Mouse (Mus musculus) mesoderm, embryonic 11.5 days (tissue): ENCODE measurements at regions not wholly inside any gene's neighbourhood (a gene's known extent, or its start where the extent isn't known, plus 50 kb on each side); places are given as distances from the start of the nearest gene placed in this dataset.

Source experiments
- DNase-seq: peaks from one replicate; pipeline ENCODE4 v3.0.0-alpha.2; 2012; ENCODE audit warnings: low read depth, low spot score

- DNase-seq = no peak
Observed at GRCm38 (mm10) chrX:42332906-42333305, 156.6 kb upstream of the Tex13c2 start.

DNA sequence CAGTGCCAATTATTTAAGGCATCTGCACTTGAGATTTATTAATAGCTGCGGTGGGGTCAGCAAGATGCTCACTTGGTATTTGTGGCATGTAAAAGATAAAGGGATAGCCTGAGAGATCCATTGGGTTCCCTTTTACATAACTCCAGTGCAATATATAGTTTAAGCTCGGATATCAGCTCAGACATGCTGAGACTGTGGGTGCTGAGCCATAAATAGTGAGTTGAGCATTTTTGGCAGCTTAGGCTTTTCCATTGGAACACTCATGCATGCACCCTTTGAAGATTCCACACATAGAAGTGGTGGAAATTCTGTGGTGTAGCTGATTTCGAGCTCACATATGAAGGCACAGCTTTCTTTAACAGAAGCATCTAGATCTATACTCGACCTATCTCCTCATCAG lies 155.9 kb upstream of the Tex13c2 start:
- no peak for DNase-seq

DNA sequence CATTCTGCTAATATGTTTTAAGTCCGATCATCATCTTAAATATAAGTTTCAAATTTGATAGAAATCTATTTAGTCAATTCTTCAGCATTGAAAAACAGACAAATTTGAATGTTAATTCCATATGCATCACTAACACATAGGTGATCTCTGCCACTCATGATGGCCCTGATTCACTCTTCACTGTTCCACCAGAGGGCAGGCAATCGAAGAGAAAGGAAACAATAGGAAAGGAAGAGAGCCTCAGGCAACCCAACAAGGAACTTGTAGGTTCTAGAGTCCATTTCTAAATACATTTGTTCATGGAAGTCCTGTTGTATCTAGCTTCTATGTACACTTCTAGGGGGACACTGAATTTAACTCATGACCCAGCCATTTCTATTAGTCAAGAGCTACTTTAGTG lies 154.7 kb upstream of the Tex13c2 start:
- no peak for DNase-seq

DNA sequence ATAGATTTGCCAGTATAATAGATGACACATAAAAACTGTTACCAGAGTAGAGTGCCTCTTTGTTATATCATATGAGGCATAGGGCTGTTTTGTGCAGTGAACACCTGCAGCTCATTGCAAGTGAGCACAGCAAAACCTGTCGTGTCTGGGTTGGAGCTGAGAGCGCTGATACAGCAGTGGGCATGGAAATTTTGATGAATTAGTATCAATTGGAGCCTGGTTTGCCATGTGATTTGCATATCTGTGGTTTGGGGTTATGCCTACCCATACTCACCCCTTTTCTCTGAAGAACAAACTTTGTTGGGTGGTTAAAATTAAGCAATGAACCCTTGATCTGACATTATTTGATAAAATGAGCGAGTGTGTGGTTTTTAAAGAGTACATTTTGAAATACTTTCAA lies 152.7 kb upstream of the Tex13c2 start:
- DNase-seq = no peak

DNA sequence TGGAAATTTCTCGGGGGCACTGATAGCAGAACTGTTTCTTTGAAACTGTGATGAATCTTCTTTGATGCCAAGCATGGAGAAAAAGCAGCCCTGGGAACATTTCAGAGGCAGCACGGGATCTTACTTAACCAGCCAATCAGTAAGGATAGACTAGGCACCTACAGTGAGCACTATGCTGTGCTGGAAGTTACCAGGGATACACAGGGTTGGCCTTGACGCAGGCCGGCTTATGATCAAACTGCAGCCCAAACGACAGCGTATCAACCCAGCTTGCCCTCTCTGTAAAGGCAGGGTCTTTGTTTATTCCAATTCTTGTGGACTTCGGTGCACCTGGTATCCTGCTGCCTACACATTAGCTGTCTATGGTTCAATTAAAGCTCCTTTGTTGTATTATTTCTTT lies 147.1 kb upstream of the Tex13c2 start:
- DNase-seq = no peak

GRCm38 (mm10) chrX:42342951-42343879 lies 146.3 kb upstream of the Tex13c2 start:
- DNase-seq = no peak

- DNase-seq = no peak
Observed at GRCm38 (mm10) chrX:42352610-42353254, 136.8 kb upstream of the Tex13c2 start.

DNA sequence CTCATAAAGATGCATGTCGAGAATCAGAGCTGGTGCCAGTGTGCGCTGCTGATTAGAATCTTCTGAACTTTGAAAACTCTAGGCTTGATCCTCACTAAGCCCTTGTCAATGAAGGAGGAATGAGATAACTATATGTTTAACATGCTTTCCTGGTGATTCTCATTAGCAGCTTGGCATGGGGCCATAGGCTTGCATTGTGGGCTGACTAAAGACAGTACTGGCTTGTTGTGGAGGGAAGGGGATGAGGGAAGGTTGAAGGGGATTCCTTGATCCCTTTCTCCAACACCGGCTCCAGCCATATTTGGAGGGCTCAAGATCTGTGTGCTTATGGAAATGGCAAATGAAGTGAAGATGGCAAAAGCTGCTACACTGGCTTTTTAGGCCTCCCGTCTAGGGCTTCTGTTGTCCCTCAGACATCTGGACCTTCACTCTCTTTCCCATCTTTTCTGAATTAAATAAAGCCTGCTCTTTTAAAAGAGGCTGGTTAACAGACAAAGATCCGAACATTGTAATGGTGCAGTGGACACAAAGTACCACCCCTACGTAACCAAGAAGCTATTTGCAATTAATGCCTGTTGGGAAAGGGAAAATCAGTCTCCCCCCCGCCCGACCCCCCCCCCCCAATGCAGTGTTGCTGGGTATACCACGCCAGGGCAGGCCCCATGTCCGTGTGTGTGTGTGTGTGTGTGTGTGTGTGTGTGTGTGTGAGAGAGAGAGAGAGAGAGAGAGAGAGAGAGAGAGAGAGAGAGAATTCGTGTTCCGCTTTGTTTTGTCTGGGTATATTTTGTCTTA lies 129.9 kb upstream of the Tex13c2 start:
- no peak for DNase-seq

DNA sequence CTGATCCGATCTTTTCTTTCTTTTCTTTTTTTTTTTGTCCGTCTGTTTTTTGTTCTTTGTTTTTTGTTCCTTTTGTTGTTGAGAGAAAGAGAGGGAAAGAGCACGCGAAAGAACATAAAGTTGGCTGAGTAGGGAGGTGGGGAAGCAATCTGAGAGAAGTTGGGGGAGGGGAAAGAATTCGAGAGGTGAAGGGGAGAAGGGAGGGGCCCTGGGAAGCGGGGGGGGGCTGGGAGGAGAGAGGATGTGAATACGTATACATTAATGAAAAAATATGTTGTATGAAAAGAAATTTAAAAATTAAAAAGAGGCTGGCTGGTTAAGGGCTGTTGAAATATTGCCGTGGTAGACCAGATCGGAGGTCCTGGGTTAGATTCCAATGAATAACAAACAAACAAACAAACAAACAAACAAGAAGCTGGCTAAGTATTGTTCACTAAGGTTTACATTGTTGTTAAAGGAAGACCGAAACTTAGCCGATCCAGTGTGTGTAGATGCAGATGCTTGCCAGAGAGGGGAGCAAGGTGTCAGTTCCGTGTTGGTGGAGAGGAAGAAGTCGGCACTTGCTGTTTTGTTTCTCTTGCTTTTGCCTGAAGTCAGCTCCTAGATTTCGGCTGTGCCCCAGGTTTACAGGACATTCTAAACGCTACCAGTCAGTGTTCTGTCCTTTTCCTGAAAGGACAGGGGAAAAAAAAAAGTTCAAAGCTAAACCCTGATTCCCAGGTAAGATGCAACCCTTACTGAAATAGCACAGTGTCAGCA lies 129.1 kb upstream of the Tex13c2 start:
- peak; percentile 25 for DNase-seq

DNA sequence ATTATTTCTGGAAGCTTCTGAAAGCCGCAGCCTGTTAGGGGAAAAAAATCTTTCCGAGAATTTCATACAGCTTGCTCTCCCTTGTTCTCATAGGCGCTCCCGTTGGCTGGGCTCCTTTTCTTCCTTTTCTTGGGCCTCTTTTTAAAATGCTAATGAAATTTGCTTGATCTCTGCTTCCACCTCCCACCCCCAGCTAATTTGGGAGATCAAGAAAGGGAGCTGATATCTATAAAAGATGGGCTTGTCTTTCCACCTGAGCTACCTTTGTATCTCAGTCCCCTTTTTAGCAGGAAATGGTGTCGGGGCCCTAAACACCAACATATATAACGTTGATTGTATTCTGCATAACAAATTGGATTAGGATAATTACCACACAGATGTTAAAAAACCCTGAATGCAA lies 128.5 kb upstream of the Tex13c2 start:
- no peak for DNase-seq

DNA sequence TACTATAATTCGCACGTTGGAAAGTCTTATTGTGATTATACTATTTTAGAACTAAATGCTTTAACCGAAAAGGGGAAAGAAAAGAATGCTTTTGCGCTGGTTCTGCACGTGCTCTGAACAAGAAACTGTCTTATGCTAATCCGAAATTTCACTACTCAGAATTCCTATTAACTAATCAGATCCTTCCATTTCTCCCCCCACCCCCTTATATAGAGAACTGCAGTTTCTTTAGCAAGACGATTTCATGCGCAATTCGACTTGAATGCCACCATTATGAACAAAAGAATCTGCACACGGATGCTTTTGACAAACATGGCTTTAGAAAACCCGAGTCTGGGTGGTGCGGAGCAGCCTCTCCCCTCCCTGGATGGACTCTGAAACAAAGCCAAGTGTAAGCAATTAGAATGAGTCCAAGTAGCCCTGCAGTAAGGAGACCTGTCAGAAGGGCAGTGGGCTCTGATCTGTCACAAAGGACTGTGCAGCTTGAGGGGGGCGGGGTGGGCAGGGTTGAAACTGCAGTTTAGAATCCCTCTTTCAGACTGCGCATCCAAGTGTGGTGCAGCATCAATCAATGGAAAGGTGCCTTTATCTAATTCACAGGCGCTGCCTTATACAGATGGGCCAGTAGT lies 128.0 kb upstream of the Tex13c2 start:
- DNase-seq = peak; percentile 65

- no peak for DNase-seq
Observed at GRCm38 (mm10) chrX:42364137-42364536, 125.4 kb upstream of the Tex13c2 start.

DNA sequence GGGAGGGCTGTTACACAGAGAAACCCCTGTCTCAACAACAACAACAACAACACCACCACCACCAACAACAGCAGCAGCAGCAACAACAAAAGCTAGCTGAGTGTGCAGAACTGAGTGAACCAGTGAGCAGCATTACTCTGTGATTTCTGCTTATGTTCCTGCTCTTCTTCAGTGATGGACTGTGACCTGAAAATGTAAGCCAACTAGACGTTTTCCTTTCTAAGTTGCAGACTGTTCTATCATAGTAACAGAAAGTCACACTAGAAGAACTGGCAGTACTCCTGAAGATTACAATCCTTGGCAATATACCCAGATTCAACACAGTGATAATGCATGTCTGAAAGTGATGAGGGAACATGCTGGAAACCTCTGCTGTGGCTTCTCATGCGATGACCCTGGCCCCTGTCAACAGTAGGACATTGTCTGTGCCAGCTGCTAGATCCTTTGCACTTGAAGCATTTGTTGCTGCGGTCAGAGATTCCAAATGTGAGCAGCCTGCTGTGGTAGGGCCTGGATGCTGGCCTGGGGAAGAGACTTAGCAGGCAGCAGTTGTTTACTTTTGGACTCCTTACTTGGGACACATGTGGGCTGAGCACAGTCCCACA lies 115.6 kb upstream of the Tex13c2 start:
- no peak for DNase-seq

DNA sequence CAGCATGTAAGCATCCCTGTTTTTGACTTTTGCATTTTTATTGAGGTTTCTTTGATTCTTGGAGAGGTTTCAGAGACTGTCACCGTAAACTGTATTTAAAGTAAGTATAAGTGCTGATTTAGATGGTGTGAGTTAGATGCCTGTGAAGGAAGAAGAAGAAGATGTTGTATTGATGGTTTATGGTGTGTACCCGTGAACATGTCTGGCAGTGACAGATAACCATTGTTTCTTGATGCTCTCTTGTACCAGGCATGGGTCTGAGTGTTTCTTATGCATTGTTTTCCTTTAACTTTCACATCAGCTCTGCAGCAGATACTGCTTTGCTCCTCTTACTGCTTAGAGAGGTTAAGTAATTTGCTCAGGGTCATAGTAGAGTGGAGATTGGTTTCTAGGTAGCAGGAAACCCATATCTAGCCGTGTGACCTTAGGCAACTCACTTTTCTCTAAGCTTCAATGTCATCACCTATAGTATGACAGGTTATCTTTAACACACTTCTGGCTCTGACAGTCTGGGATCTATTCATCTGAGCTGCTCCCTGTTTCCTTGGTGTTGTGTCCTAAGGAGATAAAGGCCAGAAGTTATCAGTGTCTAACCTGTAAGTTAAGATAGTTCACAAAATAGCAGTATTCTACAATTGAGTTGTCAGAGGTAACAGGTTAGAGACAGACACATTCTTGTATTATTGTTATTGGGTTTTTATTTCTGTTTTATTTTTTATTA lies 95.5 kb upstream of the Tex13c2 start:
- DNase-seq = no peak

DNA sequence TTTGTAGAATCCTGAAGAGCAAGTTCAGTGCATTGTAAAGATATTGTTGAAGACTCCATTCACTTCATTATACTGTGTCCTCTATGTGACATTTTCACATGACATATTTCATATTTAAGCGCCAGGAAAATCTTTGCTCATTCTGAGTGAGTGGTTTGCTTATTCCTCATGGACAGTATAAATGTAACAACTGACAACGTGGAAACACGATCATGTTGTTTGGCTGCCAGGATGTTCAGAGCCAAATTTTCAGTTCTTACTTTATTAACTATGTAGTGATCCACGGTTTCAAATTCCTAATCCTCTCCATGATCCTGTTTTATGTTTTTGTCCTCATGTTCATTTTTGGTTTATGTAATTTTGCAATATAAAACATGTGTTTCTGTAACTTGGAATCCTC lies 93.0 kb upstream of the Tex13c2 start:
- DNase-seq = no peak

DNA sequence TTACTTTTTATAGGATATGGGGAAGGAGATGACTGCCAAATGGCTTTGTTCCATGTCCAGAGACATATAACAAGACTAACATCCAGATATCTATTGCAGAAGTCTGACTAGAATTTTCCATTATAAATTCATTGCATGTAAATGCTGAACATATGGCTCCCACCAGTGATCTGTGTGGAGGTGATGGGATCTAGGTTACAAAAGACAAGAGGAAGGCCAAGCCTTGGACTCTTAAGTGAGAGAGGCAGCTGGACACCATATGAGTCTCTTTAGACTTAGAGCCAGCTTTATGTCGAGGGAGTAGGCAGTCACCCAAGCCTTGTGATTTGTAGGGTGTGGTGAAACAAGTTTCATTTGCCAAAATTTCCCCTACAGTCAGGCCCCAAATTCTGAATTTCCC lies 90.7 kb upstream of the Tex13c2 start:
- DNase-seq = no peak

GRCm38 (mm10) chrX:42399343-42399742 lies 90.1 kb upstream of the Tex13c2 start:
- no peak for DNase-seq

DNA sequence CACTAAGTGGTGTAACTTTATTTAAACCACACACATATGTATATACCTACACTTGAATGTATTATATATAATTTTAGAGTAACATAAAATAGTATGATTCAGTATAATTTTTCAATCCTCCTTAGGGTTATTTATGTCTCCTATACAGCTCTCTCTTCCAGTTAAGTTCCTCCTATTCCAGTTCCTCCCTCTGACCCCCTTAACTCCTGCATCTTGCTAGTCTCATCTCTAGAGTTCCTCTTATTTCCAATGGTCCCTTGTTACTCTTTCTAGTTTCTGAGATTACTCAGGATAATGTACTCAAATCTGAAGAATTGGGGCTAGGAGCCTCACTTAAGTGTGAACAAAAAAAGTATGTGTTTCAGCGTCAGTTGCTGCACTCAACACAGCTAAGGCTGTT lies 88.4 kb upstream of the Tex13c2 start:
- no peak for DNase-seq

DNA sequence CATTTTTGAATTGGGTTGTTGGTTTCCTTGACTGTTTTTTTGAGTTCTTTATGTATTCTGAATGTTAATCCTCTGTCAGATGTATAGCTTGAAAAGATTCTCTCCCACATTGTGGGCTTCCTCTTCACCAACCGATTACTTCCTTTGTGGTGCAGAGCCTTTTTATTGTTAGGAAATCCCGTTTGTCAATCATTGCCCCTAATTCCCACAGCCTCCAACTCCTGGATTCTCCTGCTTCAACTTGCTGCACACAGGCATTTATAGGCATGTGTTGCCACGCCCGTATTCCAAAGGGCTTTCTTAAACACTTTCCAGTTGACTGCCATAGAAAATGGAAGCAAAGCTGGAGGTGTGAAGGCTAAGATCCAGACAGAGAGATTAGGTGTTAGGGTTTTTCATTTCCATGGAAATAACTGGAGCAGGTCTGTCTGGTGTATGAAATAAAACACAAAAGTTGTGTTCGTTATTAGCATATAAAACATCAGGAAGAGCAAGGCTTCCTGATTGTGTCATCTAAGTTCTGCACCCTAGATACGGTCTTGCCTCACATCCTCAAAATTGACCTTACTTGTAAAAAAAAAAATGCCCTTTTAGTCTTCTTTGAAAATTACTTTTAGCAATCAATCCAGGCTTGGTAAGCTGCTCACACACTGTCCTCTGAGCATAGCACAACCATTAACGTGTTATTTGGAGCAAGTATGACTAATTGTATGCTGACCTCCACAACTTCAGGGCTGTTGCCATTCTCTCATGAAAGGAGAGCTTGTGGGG lies 87.7 kb upstream of the Tex13c2 start:
- DNase-seq = no peak

DNA sequence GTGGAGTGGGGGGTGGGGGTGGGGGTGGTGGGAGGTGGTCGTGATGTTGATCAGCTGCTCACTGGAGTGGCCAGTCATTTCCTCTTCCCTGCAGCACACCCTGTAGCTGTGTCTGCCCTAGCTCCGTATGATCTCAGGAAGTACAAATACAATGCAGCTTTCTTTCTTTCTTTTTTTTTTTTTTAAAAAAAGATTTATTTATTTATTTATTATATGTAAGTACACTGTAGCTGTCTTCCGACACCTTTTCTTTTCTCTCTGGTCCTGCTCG lies 87.2 kb upstream of the Tex13c2 start:
- no peak for DNase-seq
